Mouse (Mus musculus) kidney, embryonic 14.5 days (tissue): ENCODE results near the gene Fxyd7. TPM values are rescaled to one million over a fixed set of nuclear protein-coding genes. Genes with fewer than 3 reads are reported as not detected.

Experiments
- ATAC-seq: fragments of 200-750 bp; cut with Nextera tagmentation; 2 replicates; pipeline ENCODE4 v1.8.0; 2017; ENCODE audit warnings: moderate number of reproducible peaks, mild to moderate bottlenecking, moderate TSS enrichment, moderate library complexity; ENCODE audit not compliant: low FRiP score, low TSS enrichment
- H3K27ac ChIP-seq: fragments of 300-500 bp; sonication (generic); 2 replicates; pipeline ENCODE4 v1.5.1; 2014; ENCODE audit warnings: low read depth, mild to moderate bottlenecking, low read length, moderate library complexity, mixed read lengths
- H3K27me3 ChIP-seq: fragments of 300-500 bp; sonication (generic); 2 replicates; pipeline ENCODE4 v1.6.1; 2014; ENCODE audit warnings: mild to moderate bottlenecking, low read length; ENCODE audit not compliant: control insufficient read depth, insufficient read depth
- H3K36me3 ChIP-seq: fragments of 300-500 bp; sonication (generic); 2 replicates; pipeline ENCODE4 v1.6.1; 2014; ENCODE audit warnings: low read length, mixed read lengths; ENCODE audit not compliant: control insufficient read depth, insufficient read depth
- H3K4me1 ChIP-seq: fragments of 300-500 bp; sonication (generic); 2 replicates; pipeline ENCODE4 v1.6.1; 2014; ENCODE audit warnings: low read length, mixed read lengths; ENCODE audit not compliant: control insufficient read depth, insufficient read depth
- H3K4me2 ChIP-seq: fragments of 300-500 bp; sonication (generic); replicated peaks from 2 replicates; pipeline ENCODE4 v1.6.1; 2014; ENCODE audit warnings: low read depth, mild to moderate bottlenecking, low read length
- H3K4me3 ChIP-seq: fragments of 300-500 bp; sonication (generic); 2 replicates; pipeline ENCODE4 v1.5.1; 2014; ENCODE audit warnings: mild to moderate bottlenecking, low read length
- H3K9ac ChIP-seq: fragments of 300-500 bp; sonication (generic); 2 replicates; pipeline ENCODE4 v1.6.1; 2014; ENCODE audit warnings: low read depth, mild to moderate bottlenecking, low read length, moderate library complexity
- H3K9me3 ChIP-seq: fragments of 300-500 bp; sonication (generic); 2 replicates; pipeline ENCODE4 v1.6.1; 2016; ENCODE audit warnings: low read length; ENCODE audit not compliant: control insufficient read depth
- WGBS: fragments of 180-500 bp; shearing (Covaris S2); extraction: QIAGEN DNeasy Blood & Tissue Kit; methylation state at CpG from one replicate; pipeline ENCODE4 v1.1.7; 2014; 5-methylcytosine and 5-hydroxymethylcytosine counted together
- polyA plus RNA-seq: library from polyadenylated mRNA; unstranded; fragments of >200 nt; fragmentation: Nextera tagmentation; extraction: Ambion mirVana; gene quantifications from 2 replicates; pipeline ENCODE4 v1.2.1, GENCODE M21; 2014

Gene Fxyd7
- polyA plus RNA-seq, 1 experiment from 2014 or later: 8.0 TPM

GRCm38 (mm10) chr7:31056448-31056847, 5.2 kb upstream of the Fxyd7 start:
- Histone ChIP-seq H3K9me3 (no peaks in the 10 kb centered on the region), H3K27ac (no peak overlapping the region), H3K4me3 (no peak overlapping the region), H3K27me3 (peaks cover 20% of the 10 kb centered on the region), H3K36me3 (no peaks in the 10 kb centered on the region), H3K9ac (no peak overlapping the region), H3K4me2 (no peak overlapping the region), H3K4me1 (peaks cover 31% of the 10 kb centered on the region)
- 72% methylated on average over 7 of the region's 7 CpGs for WGBS
- ATAC-seq: no peak

- no peak for ATAC-seq
- no peak overlapping the region for H3K9ac ChIP-seq
- H3K9me3 ChIP-seq: no peaks in the 10 kb centered on the region
- no peaks in the 10 kb centered on the region for H3K36me3 ChIP-seq
- H3K4me3 ChIP-seq: no peak overlapping the region
- 30% methylated on average over 3 of the region's 4 CpGs for WGBS
- H3K4me2 ChIP-seq: no peak overlapping the region
- no peak overlapping the region for H3K27ac ChIP-seq
- peaks cover 26% of the 10 kb centered on the region for H3K27me3 ChIP-seq
- H3K4me1 ChIP-seq: peaks cover 36% of the 10 kb centered on the region
Observed at GRCm38 (mm10) chr7:31055883-31056282, 4.6 kb upstream of the Fxyd7 start.

DNA sequence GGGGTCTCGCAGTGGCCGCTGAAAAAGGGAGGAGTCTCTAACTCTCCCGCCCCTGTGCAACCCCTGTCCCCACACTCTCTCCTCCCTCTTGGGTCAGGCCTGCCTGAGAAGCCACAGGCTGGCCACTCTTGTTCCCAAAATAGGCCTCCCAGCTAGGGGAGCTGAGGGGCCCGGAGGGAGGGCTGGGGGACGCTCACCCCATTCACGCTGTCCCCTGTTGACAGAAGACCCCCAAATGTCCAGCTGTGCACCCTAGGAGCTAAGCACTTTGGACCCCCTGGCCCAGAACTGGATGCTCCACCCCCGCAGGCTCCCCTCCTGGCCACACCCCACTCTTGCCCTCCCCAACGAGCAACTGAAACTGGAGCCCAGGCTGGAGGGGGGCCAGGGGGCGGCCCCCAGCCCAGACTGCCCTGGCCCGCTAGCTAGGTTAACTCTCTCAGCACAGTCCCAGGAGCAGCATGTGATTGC, 4.1 kb upstream of the Fxyd7 start:
- H3K27me3 ChIP-seq: peaks cover 31% of the 10 kb centered on the region
- H3K27ac ChIP-seq: peak overlapping the region; percentile 38; the same call in 1 of the 2 replicates
- no peaks in the 10 kb centered on the region for H3K36me3 ChIP-seq
- H3K4me1 ChIP-seq: peaks cover 36% of the 10 kb centered on the region
- peak overlapping the region; percentile 31 for H3K4me2 ChIP-seq
- peak overlapping the region; percentile 44; the same call in 1 of the 2 replicates for H3K9ac ChIP-seq
- ATAC-seq: peak; percentile 82
- peak overlapping the region; percentile 18; the same call in 1 of the 2 replicates for H3K4me3 ChIP-seq
- WGBS: 5% methylated on average over 10 of the region's 10 CpGs
- no peaks in the 10 kb centered on the region for H3K9me3 ChIP-seq

- Histone ChIP-seq H3K4me2 (peak overlapping the region; percentile 31), H3K36me3 (no peaks in the 10 kb centered on the region), H3K27ac (peak overlapping the region; percentile 38; the same call in 1 of the 2 replicates), H3K27me3 (peaks cover 37% of the 10 kb centered on the region), H3K4me1 (peaks cover 42% of the 10 kb centered on the region), H3K9ac (no peak overlapping the region; the same call in 1 of the 2 replicates), H3K9me3 (no peaks in the 10 kb centered on the region), H3K4me3 (peak overlapping the region; percentile 18; the same call in 1 of the 2 replicates)
- 44% methylated on average over 11 of the region's 11 CpGs for WGBS
- ATAC-seq: no peak
Observed at GRCm38 (mm10) chr7:31054661-31055320, 3.5 kb upstream of the Fxyd7 start.

DNA sequence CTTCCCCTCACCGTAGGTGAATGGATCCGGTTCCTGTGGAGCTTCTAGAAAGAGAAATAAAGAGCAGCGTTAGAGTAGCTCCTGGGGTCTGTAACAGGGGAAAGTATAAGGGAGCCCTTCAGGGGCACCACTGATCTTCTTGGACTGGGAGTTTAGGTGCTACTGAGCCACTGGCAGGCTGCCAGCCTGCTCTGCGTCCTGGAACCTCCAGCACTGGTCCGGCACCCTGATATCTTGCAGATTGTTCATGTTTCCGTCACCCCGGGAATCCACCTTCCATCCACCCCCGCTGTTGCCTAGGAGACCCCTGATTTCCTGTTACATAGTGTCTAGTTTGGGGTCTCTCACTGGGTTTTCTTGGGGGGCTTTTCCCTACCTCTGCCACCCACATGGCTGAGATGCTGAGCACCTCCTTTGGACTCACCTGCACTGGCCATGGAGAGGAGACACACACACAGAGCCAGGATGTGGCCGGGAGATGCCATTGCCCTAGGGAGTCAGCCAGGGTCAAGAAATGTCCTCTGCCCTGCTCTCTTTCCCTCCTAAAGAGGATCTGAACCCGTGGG, 2.7 kb upstream of the Fxyd7 start:
- no peak overlapping the region; the same call in 1 of the 2 replicates for H3K4me2 ChIP-seq
- no peak overlapping the region for H3K27ac ChIP-seq
- peaks cover 44% of the 10 kb centered on the region for H3K27me3 ChIP-seq
- 29% methylated on average over 10 of the region's 10 CpGs for WGBS
- no peak overlapping the region for H3K9ac ChIP-seq
- H3K36me3 ChIP-seq: no peaks in the 10 kb centered on the region
- no peak overlapping the region for H3K4me3 ChIP-seq
- no peaks in the 10 kb centered on the region for H3K9me3 ChIP-seq
- peaks cover 46% of the 10 kb centered on the region for H3K4me1 ChIP-seq
- ATAC-seq: no peak

- Histone ChIP-seq H3K36me3 (no peaks in the 10 kb centered on the region), H3K27me3 (peaks cover 44% of the 10 kb centered on the region), H3K4me1 (peaks cover 46% of the 10 kb centered on the region), H3K9ac (peak overlapping the region; percentile 28; the same call in 1 of the 2 replicates), H3K4me2 (peak overlapping the region; percentile 40), H3K27ac (no peak overlapping the region), H3K4me3 (peak overlapping the region; percentile 26), H3K9me3 (no peaks in the 10 kb centered on the region)
- 2% methylated on average over 34 of the region's 34 CpGs for WGBS
- peak; percentile 47 for ATAC-seq
Observed at GRCm38 (mm10) chr7:31052636-31053434, 1.6 kb upstream of the Fxyd7 start.

- Histone ChIP-seq H3K4me1 (peaks cover 46% of the 10 kb centered on the region), H3K9ac (peak overlapping the region; percentile 28; the same call in 1 of the 2 replicates), H3K4me3 (peak overlapping the region; percentile 26), H3K27me3 (peaks cover 44% of the 10 kb centered on the region), H3K9me3 (no peaks in the 10 kb centered on the region), H3K36me3 (no peaks in the 10 kb centered on the region), H3K27ac (no peak overlapping the region), H3K4me2 (peak overlapping the region; percentile 40)
- WGBS: 3% methylated on average over 22 of the region's 22 CpGs
- ATAC-seq: no peak
Observed at GRCm38 (mm10) chr7:31052251-31052635, 976 bp upstream of the Fxyd7 start.

DNA sequence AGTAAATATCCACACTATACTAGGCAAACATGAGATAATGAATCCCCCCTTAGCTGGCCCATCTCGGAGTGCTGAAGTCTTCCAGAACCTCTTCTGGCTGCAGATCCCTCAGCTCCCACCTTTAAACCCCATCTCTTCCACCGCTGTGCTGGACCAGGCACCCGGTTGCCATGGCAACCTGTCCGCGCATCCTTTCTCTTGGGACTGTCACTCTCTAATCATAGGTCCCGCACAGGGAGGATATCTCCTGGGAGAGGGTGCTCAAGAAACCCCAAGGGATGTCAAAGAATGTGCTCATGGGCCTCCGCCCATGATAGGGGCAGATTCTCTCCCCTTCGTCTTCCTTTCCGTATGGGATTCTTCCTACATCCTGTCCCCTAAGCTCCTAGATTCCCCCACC, 346 bp downstream of the Fxyd7 start:
- WGBS: 4% methylated on average over 9 of the region's 9 CpGs
- Histone ChIP-seq H3K27ac (no peak overlapping the region), H3K4me3 (peak overlapping the region; percentile 26), H3K4me2 (peak overlapping the region; percentile 40; the same call in 1 of the 2 replicates), H3K4me1 (peaks cover 43% of the 10 kb centered on the region), H3K9me3 (no peaks in the 10 kb centered on the region), H3K36me3 (no peaks in the 10 kb centered on the region), H3K27me3 (peaks cover 44% of the 10 kb centered on the region), H3K9ac (no peak overlapping the region)
- no peak for ATAC-seq
